Mouse (Mus musculus) c-Kit-positive CD71-negative TER-119-negative erythroid progenitor cells, embryonic 14.5 days (primary cell): ENCODE measurements at regions not wholly inside any gene's neighbourhood (a gene's known extent, or its start where the extent isn't known, plus 50 kb on each side); places are given as distances from the start of the nearest gene placed in this dataset.

Experiments used
- DNase-seq: peaks from one replicate; pipeline ENCODE4 v3.0.0-alpha.2; 2013; ENCODE audit warnings: low read depth

- DNase-seq, result no peak
These were observed 168.1 kb upstream of the Olig3 start for GRCm38 (mm10) chr10:19188082-19188742.

GRCm38 (mm10) chr10:19187716-19188081 is 168.6 kb upstream of the Olig3 start:
- DNase-seq, result no peak

GRCm38 (mm10) chr10:19187084-19187615 is 169.2 kb upstream of the Olig3 start:
- no peak for DNase-seq

- peak; percentile 61 for DNase-seq
These were observed 170.3 kb upstream of the Olig3 start for GRCm38 (mm10) chr10:19185790-19186581.

DNA sequence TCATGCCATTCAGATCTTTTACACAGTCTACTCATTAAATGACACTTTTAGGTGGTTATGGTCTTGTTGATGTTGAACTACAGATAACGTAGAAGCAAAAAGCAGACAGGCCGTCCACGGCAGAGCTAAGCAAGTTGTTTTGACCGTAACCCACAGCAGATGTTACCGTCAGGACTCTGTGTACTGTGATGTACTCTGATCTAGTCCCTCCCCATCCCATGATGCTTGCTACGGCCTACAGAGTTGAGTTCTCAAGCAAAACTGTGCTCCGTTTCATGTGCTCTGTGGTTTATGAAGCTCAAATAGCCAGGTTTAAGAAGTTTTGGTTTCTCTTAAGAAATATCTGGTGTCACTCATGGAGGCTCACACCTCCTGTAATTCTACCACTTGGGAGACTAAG is 169.4 kb upstream of the Tnfaip3 start:
- DNase-seq, result no peak

- DNase-seq, result no peak
These were observed 162.4 kb upstream of the Tnfaip3 start for GRCm38 (mm10) chr10:19177895-19178294.

GRCm38 (mm10) chr10:19177414-19177813 is 162.0 kb upstream of the Tnfaip3 start:
- no peak for DNase-seq

GRCm38 (mm10) chr10:19176249-19176648 is 160.8 kb upstream of the Tnfaip3 start:
- no peak for DNase-seq

GRCm38 (mm10) chr10:19171834-19172233 is 156.4 kb upstream of the Tnfaip3 start:
- no peak for DNase-seq

- no peak for DNase-seq
These were observed 155.1 kb upstream of the Tnfaip3 start for GRCm38 (mm10) chr10:19170596-19170995.

- no peak for DNase-seq
These were observed 153.8 kb upstream of the Tnfaip3 start for GRCm38 (mm10) chr10:19169272-19169671.

GRCm38 (mm10) chr10:19168362-19168761 is 152.9 kb upstream of the Tnfaip3 start:
- DNase-seq, result no peak

GRCm38 (mm10) chr10:19167641-19168271 is 152.3 kb upstream of the Tnfaip3 start:
- DNase-seq, result no peak

GRCm38 (mm10) chr10:19167101-19167500 is 151.6 kb upstream of the Tnfaip3 start:
- no peak for DNase-seq

- no peak for DNase-seq
These were observed 146.6 kb upstream of the Tnfaip3 start for GRCm38 (mm10) chr10:19162104-19162503.

DNA sequence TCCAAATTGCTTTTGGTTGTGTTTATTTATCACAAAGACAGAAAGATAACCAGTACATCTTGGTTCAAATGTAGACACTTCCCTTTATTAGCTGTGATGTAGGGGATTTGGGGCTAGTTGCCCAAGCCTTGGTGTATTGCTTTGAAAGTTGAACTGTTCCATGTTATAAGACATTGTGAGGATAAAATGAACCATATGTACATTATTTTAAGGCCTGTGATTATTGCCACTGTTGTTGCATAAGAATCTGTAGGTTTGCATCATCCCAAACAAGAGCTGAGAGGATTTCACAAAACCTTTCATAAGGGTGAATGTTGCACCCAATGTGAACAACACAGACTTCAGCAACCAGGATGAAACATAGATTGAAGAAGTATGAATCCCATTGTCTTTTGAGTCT is 145.7 kb upstream of the Tnfaip3 start:
- no peak for DNase-seq

- DNase-seq, result no peak
These were observed 138.6 kb upstream of the Tnfaip3 start for GRCm38 (mm10) chr10:19154041-19154440.

GRCm38 (mm10) chr10:19152773-19153172 is 137.3 kb upstream of the Tnfaip3 start:
- DNase-seq, result no peak

DNA sequence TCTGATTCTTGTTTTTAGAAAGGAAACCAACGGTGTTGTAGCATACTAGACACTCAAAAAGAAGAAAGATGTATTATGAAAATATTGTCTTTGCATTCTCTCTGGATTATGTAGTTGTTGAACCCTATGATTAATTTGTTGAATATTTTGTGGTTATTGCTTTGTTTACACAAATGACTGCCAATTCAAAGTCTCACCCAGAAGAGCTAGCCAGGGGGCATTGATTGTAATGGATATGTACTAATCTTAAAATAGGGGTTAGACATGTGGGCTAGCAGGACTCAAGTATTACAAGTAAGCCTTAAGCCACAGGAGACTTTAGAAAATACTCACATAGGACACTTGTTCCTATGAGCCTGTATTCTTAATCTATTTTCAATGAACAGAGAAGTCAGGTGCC is 135.3 kb upstream of the Tnfaip3 start:
- DNase-seq, result no peak

DNA sequence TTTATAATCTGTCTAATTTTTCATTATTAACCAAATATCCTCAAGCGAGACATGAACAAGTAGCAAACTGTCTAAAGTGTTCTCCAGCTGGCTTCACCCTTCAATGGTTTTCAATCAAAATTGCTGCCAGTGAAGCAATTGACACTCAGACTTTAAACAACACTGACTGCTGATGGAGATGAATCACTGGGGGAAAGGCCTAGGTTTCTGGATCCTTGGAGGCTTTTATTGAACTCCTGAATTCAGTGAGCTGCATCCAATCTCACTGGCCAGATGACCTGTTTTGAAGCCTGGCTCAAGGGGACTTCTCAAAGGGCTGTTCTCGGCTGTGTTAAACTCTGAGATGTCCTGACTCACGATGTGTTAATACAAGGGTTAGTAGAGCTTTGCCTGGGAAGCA is 134.5 kb upstream of the Tnfaip3 start:
- no peak for DNase-seq

- no peak for DNase-seq
These were observed 133.9 kb upstream of the Tnfaip3 start for GRCm38 (mm10) chr10:19149196-19149869.

- no peak for DNase-seq
These were observed 126.0 kb upstream of the Tnfaip3 start for GRCm38 (mm10) chr10:19141481-19141880.
